Mouse (Mus musculus) megakaryocyte progenitor cell, adult 5-6 weeks (primary cell): ENCODE measurements at regions not wholly inside any gene's neighbourhood (a gene's known extent, or its start where the extent isn't known, plus 50 kb on each side); places are given as distances from the start of the nearest gene placed in this dataset.
"Not testable (repeated sequence)": the region's sequence is repeated elsewhere in the genome, so short reads cannot be mapped to it uniquely, and the experiment has no call there.

Experiments used
- ATAC-seq: replicated peaks from 2 replicates; pipeline ENCODE4 v1.8.0; 2016; ENCODE audit warnings: mild to moderate bottlenecking, moderate TSS enrichment, inconsistent platforms; ENCODE audit not compliant: poor library complexity

- ATAC-seq = not testable (repeated sequence)
Measured at GRCm38 (mm10) chr1:112486046-112486445, 621.3 kb upstream of the Dsel start.

- peak; percentile 66; the same call in 1 of the 2 replicates for ATAC-seq
Measured at GRCm38 (mm10) chr1:112456047-112456446, 591.3 kb upstream of the Dsel start.

- ATAC-seq = peak; percentile 35; the same call in 1 of the 2 replicates
Measured at GRCm38 (mm10) chr1:112452390-112452789, 587.7 kb upstream of the Dsel start.

- ATAC-seq = peak; percentile 99
Measured at GRCm38 (mm10) chr1:112451622-112452021, 586.9 kb upstream of the Dsel start.

GRCm38 (mm10) chr1:112439109-112439508, 574.4 kb upstream of the Dsel start:
- no peak for ATAC-seq

GRCm38 (mm10) chr1:112416350-112417083, 551.8 kb upstream of the Dsel start:
- 0 out of 2 replicates have a peak, but pooled peaks have one; percentile 20 for ATAC-seq

- peak; percentile 75 for ATAC-seq
Measured at GRCm38 (mm10) chr1:112388807-112389206, 524.1 kb upstream of the Dsel start.

- ATAC-seq = no peak
Measured at GRCm38 (mm10) chr1:112384015-112384414, 519.3 kb upstream of the Dsel start.

GRCm38 (mm10) chr1:112379651-112380264, 515.0 kb upstream of the Dsel start:
- peak; percentile 72 for ATAC-seq

GRCm38 (mm10) chr1:112378660-112379059, 513.9 kb upstream of the Dsel start:
- ATAC-seq = peak; percentile 68

GRCm38 (mm10) chr1:112355816-112356215, 491.1 kb upstream of the Dsel start:
- ATAC-seq = no peak
